Mouse (Mus musculus) kidney, postnatal 10 days (tissue): Measurements from ENCODE around the gene A930018P22Rik.

Experiments
- DNase-seq: peaks from one replicate; pipeline ENCODE4 v3.0.0; 2021; ENCODE audit warnings: mixed read lengths

Gene A930018P22Rik

DNA sequence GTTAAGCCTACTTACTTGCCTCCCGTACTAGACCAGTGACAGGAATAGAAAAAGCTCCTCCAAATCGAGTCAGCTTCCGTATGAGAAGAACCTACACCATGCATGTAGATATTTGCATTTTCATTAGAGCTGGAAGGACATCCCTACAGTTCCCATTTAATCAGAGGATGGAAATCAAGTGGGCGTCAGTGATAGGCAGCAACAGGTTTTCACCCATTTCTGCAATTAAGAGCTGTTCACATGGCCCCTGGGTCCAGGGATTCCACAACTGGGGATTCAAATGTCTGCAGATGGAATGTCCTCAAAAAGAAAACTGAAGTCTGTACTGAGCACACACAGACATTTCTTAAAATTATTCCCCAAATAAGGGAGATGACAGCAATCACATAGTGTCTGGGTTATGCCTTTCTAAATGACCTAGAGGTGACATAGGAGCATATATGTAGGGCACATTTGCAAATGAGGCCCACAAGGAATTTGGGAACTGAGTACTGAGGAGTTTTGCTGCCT, 41.5 kb downstream of the A930018P22Rik start:
- no peak for DNase-seq

DNA sequence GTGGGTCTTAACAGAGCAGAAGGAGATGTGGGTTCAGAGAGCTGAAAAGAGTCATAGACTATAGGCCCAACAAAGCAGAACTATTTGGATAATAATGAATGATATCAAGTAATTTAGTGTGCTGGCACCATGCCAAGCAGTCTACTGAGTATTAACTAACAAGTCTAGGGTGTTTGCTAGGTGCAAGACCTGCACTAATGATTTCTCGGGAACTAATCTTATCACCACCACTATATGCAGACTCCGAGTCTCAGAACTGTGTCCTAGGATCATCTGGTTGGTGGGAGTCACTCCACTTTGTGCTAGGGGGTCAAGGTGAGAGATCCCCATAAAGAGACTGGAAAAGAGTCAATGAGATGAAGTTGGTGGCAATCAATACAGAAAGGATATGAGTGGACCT, 43.1 kb downstream of the A930018P22Rik start:
- no peak for DNase-seq

DNA sequence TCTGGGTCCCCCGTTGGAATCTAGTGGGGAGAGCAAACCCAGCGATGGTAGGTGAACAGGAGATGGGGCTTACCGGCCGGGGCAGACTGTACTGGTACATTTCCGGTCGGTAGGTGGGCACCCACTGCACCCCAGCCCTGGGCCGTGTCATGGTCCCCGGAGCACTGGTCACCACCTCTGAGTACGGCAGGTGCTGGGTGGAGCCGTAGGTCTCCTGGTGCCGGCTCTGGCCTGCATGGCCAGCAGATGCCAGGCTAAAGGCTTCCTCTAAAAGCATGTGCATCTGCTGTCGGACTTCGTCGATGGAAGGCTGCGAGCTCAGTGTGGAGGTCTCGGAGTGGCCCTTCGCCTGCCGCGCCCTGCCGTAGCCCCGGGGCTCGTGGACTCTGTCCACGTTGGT, 45.2 kb downstream of the A930018P22Rik start:
- no peak for DNase-seq

DNA sequence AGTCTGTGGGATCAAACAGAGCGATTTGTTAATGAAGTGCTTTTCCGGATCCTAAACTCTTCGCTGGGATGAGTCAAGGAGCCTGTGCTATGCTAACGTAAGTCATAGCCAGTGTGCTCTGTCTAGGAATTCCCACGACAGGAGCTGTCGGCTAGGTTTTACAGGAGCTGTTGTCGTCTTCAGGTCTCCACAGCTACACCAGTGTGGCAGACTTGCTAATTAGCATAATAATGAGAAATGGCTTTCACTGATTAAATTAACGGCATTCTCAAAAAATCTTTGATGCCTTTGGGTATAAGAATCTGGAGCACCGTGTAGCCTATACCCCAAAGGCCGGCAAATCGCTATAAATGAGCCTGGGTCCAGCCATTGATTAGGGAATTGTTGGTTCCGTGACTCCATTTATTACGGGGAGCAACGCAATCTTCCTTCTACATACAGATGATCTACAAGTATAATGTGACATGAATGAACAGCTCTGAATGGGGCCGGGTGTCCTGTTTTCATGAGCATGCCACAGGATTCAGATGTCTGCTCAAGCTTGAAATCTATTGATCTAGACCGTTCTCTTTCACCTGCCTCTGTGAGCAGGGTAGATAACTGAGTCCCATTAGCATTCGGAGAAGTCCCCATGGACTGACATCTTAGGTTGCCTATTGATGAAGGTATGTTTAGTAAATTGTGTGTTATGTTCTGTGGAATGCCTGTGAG, 45.8 kb downstream of the A930018P22Rik start:
- DNase-seq, result no peak

DNA sequence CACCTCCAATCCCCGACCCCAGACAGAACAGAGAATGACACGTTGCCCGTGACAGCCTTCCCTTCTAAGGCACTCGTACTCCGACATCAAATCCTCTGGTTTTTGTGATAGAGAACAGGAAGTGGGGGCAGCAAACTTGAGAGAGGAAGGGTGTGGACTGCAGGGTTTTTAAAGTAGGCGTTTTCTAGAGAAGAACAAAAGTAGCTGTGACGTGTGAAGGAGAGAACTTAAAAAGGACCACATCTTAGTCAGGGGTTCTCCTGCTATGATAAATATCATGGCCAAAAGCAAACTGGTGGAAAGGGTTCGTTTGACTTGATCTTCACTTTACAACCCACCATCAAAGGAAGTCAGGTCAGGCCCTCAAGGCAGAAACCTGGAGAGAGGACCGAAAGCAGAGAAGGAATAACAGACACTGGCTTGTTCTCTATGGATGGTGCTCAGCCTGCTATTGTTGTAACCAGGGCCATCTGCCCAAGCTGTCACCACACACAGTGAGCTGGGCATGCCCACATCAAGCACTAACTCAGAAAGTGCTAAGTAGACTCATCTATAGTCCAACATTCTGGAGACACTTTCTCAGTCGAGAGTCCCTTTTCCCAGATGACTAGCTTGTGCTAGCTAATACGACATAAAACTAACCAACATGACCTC, 50.3 kb downstream of the A930018P22Rik start:
- DNase-seq, result no peak

DNA sequence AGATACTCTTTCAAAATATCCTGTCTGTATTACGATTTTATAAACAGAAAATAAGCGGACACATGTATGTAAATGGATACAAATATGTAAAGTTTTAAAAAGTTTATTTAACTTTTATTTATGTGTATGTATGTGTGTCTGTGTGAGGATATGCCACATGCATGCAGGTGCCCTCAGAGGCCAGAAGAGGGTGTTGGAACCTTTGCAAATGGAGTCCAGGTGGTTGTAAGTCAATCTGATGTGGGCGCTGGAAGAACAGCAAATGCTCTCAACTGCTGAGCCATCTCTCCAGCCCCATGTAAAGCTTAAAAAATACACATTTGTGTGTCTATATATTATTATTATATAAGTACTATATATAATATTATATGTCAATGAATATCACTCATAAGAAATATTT, 50.9 kb downstream of the A930018P22Rik start:
- DNase-seq, result no peak
